Comparison of ENCODE assay signal across 8 mouse cellular contexts in genomic region chr15:86277428-86277827, GRCm38 (mm10).
DNase-seq lines count a peak whose midpoint lies in the region; TF ChIP-seq lines count a peak whose summit lies in the region.

No protein-coding gene starts in this region.

- no peak overlapping the region for H3K27ac ChIP-seq in kidney, adult 2 months (ENCODE audit: insufficient read depth, low read depth, low read length)
- peak overlapping the region; percentile 97 for H3K27ac ChIP-seq in layer of hippocampus, adult 2 months

- no peaks in the 10 kb centered on the region for H3K36me3 ChIP-seq in kidney, adult 2 months (ENCODE audit: control insufficient read depth, insufficient read depth, low read length)

- TF ChIP-seq CTCF in kidney, adult 2 months (conservative IDR thresholded peaks at IDR 0.05; ENCODE audit: insufficient read depth, insufficient read length, low read depth, low read length), result no peak
- TF ChIP-seq CTCF in layer of hippocampus, adult 2 months (conservative IDR thresholded peaks at IDR 0.05), result no peak

- no peaks in the 10 kb centered on the region for H3K4me1 ChIP-seq in kidney, adult 2 months (ENCODE audit: control insufficient read depth, insufficient read depth, low read length)

- TF ChIP-seq POLR2A in kidney, adult 2 months (IDR thresholded peaks at IDR 0.05; ENCODE audit: low read depth, low read length), result no peak

- no peaks in the 10 kb centered on the region for H3K27me3 ChIP-seq in kidney, adult 2 months (replicated peaks; ENCODE audit: control insufficient read depth, insufficient read depth, low read length)

- DNase-seq in kidney, postnatal 10 days, result peak; percentile 25
- no peak for DNase-seq in kidney, adult 2 months
- DNase-seq in layer of hippocampus, adult 2 months (ENCODE audit: low spot score in 2 of 2), result peak; percentile 81 to 83
- peak; percentile 48 for DNase-seq in lung, postnatal 14 days
- peak; percentile 44 for DNase-seq in right cerebral cortex, postnatal 14 days
- DNase-seq in gastrocnemius, postnatal 4 days (ENCODE audit: low spot score in 2 of 2), result no peak
- no peak for DNase-seq in cerebellum, adult 9-11 months
- no peak for DNase-seq in adrenal gland, postnatal 25 days

- no peak overlapping the region for H3K4me3 ChIP-seq in kidney, adult 2 months (ENCODE audit: insufficient read depth, low read depth, low read length)
- peak overlapping the region; percentile 14; the same call in 1 of the 2 replicates for H3K4me3 ChIP-seq in layer of hippocampus, adult 2 months

- WGBS in kidney, adult 2 months, result 73% methylated on average over 15 of the region's 15 CpGs

Comparison
In these comparisons a context has a peak if more than half of its experiments do, and no peak if none do; other contexts are left out.
1. DNase-seq: peak in kidney, postnatal 10 days (single experiment), layer of hippocampus, adult 2 months (2 of 2), lung, postnatal 14 days (single experiment) and right cerebral cortex, postnatal 14 days (single experiment); none in kidney, adult 2 months (single experiment), gastrocnemius, postnatal 4 days (0 of 2), cerebellum, adult 9-11 months (single experiment) and adrenal gland, postnatal 25 days (single experiment).